Mouse (Mus musculus) liver, embryonic 11.5 days (tissue): ENCODE data around the gene Nkapl. TPM values are rescaled to one million over a fixed set of nuclear protein-coding genes. Genes with fewer than 3 reads are reported as not detected.

Source experiments
- ATAC-seq: fragments of 200-750 bp; cut with Nextera tagmentation; replicated peaks from 2 replicates; pipeline ENCODE4 v1.8.0; 2017; ENCODE audit warnings: moderate number of reproducible peaks, mild to moderate bottlenecking, moderate TSS enrichment, moderate library complexity; ENCODE audit not compliant: low FRiP score
- DNase-seq: peaks from one replicate; pipeline ENCODE4 v3.0.0-alpha.2; 2017; ENCODE audit warnings: low spot score
- H3K27ac ChIP-seq: fragments of 300-500 bp; sonication (generic); 2 replicates; pipeline ENCODE4 v1.5.1; 2014; ENCODE audit warnings: mild to moderate bottlenecking, low read depth, low read length, control low read depth
- H3K27me3 ChIP-seq: fragments of 300-500 bp; sonication (generic); replicated peaks from 2 replicates; pipeline ENCODE4 v1.6.1; 2014; ENCODE audit warnings: low read length, mixed read lengths; ENCODE audit not compliant: control insufficient read depth, insufficient read depth
- H3K36me3 ChIP-seq: fragments of 300-500 bp; sonication (generic); 2 replicates; pipeline ENCODE4 v1.6.1; 2014; ENCODE audit warnings: mild to moderate bottlenecking, low read length, moderate library complexity, mixed read lengths; ENCODE audit not compliant: control insufficient read depth, insufficient read depth
- H3K4me1 ChIP-seq: fragments of 300-500 bp; sonication (generic); replicated peaks from 2 replicates; pipeline ENCODE4 v1.6.1; 2014; ENCODE audit warnings: low read length, mixed read lengths; ENCODE audit not compliant: control insufficient read depth, insufficient read depth
- H3K4me2 ChIP-seq: fragments of 300-500 bp; sonication (generic); 2 replicates; pipeline ENCODE4 v1.6.1; 2014; ENCODE audit warnings: mild to moderate bottlenecking, control low read depth, moderate library complexity
- H3K4me3 ChIP-seq: fragments of 300-500 bp; sonication (generic); 2 replicates; pipeline ENCODE4 v1.5.1; 2014; ENCODE audit warnings: low read depth, low read length, control low read depth
- H3K9ac ChIP-seq: fragments of 300-500 bp; sonication (generic); 2 replicates; pipeline ENCODE4 v1.6.1; 2014; ENCODE audit warnings: low read depth, low read length, control low read depth
- H3K9me3 ChIP-seq: fragments of 300-500 bp; sonication (generic); 2 replicates; pipeline ENCODE4 v1.6.1; 2016; ENCODE audit warnings: low read length, inconsistent platforms, mixed read lengths; ENCODE audit not compliant: control insufficient read depth
- WGBS: fragments of 180-500 bp; shearing (Covaris S2); extraction: QIAGEN DNeasy Blood & Tissue Kit; methylation state at CpG from one replicate; pipeline ENCODE4 v1.1.7; 2014; 5-methylcytosine and 5-hydroxymethylcytosine counted together
- microRNA counts: library from miRNA; unstranded; fragments of <30 nt; microRNA quantifications from one replicate; lab custom pipeline; 2015
- microRNA-seq: library from miRNA; unstranded; fragments of <30 nt; microRNA quantifications from one replicate; pipeline ENCODE4, GENCODE M21; 2017; ENCODE audit warnings: borderline number of aligned reads
- polyA plus RNA-seq: library from polyadenylated mRNA; unstranded; fragments of >200 nt; fragmentation: Nextera tagmentation; extraction: Ambion mirVana; gene quantifications from 2 replicates; pipeline ENCODE4 v1.2.1, GENCODE M21; 2014

Gene Nkapl
- polyA plus RNA-seq, 1 experiment from 2014 or later: 1.1 TPM

DNA sequence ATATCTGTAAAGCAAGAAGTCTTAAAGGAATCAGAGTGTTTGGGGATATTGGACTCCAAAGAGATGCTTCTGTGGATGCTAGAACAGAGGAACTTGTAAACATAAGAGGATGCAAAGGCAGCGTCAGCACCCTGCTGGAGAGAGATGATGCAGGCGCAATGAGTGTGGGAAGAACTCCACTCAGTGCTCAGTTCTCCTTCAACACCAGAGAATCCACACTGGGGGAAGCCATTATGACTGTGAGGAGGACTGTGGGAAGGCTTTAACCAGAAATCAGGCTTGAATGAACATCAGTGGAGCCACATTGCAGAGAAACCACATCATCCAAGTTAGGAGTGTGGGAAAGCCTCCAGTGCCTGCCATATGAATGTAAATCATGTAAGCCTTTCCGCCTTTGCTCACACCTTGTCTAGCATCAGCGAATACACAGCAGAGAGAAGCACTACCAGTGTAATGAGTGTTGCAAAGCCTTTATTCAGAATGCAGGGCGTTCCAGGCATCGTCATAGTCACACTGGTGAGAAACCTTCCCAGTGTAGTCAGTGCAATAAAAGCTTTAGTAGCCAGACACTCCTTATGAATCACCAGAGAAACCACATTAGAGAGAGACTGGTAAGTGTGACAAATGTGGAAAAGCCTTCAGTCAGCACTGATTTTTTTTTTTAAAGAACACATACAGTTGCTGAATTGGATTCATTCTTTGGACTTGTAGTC, 50.9 kb downstream of the Nkapl start:
- Histone ChIP-seq H3K4me2 (no peak overlapping the region), H3K36me3 (no peaks in the 10 kb centered on the region), H3K9me3 (no peaks in the 10 kb centered on the region), H3K27ac (no peak overlapping the region), H3K4me1 (peaks cover 24% of the 10 kb centered on the region), H3K27me3 (no peaks in the 10 kb centered on the region), H3K9ac (no peak overlapping the region), H3K4me3 (no peak overlapping the region)
- no peak for DNase-seq
- ATAC-seq: no peak
- 79% methylated on average over 6 of the region's 6 CpGs for WGBS

MicroRNAs within 50 kb of the gene (microRNA counts, 519-probe panel; counts per million panel counts)
- not detected for microRNA mmu-miR-1896 (lab: Ali Mortazavi, UCI)

Small RNA genes within 50 kb of the gene (microRNA-seq; reads per million reads assigned to microRNA genes)
- not detected for gene Mir1896

Other genes starting within 250 kb of the Nkapl start
- not detected in 2 replicates for gene Gpx5, start 175.8 kb downstream of the Nkapl start, polyA plus RNA-seq
- gene Gpx6, start 156.4 kb downstream of the Nkapl start, polyA plus RNA-seq: not detected in 2 replicates
- not detected in 2 replicates for gene Olfr1367, start 121.6 kb downstream of the Nkapl start, polyA plus RNA-seq
- gene Zscan12, start 105.7 kb downstream of the Nkapl start, polyA plus RNA-seq: 10.2 and 12.0 TPM in 2 replicates
- gene Zkscan3, start 65.8 kb downstream of the Nkapl start, polyA plus RNA-seq: 49.7 and 53.4 TPM in 2 replicates
- gene Pgbd1, start 27.5 kb downstream of the Nkapl start, polyA plus RNA-seq: 2.4 and 2.8 TPM in 2 replicates
- 13.5 and 16.6 TPM in 2 replicates for gene Zscan26, start 14.8 kb downstream of the Nkapl start, polyA plus RNA-seq
- 0.90 and 1.1 TPM in 2 replicates for gene Zkscan4, start 10.4 kb upstream of the Nkapl start, polyA plus RNA-seq
- not detected in 2 replicates for gene Gm10065, start 10.9 kb upstream of the Nkapl start, polyA plus RNA-seq
- gene AK157302, start 26.7 kb upstream of the Nkapl start, polyA plus RNA-seq: 0.22 and 0.42 TPM in 2 replicates
- gene Gm11273, start 32.9 kb upstream of the Nkapl start, polyA plus RNA-seq: 7.2 and 7.8 TPM in 2 replicates
- gene Zkscan8, start 62.6 kb upstream of the Nkapl start, polyA plus RNA-seq: 5.1 and 5.7 TPM in 2 replicates
- 0.05 and 0.08 TPM in 2 replicates for gene Olfr1366, start 74.3 kb upstream of the Nkapl start, polyA plus RNA-seq
- not detected in 2 replicates for gene Olfr1535, start 91.4 kb upstream of the Nkapl start, polyA plus RNA-seq
- not detected in 2 replicates for gene Olfr1364, start 113.2 kb upstream of the Nkapl start, polyA plus RNA-seq
- not detected in 2 replicates for gene Olfr1362, start 145.5 kb upstream of the Nkapl start, polyA plus RNA-seq
- gene Olfr11, start 174.0 kb upstream of the Nkapl start, polyA plus RNA-seq: not detected in 2 replicates
- not detected in 2 replicates for gene Olfr1361, start 194.9 kb upstream of the Nkapl start, polyA plus RNA-seq
- not detected in 2 replicates for gene Olfr1360, start 208.9 kb upstream of the Nkapl start, polyA plus RNA-seq
- not detected in 2 replicates for gene Olfr1359, start 229.6 kb upstream of the Nkapl start, polyA plus RNA-seq
- gene Hist1h2bl, start 247.6 kb upstream of the Nkapl start, polyA plus RNA-seq: 1.1 and 1.6 TPM in 2 replicates
- 6.2 and 10.1 TPM in 2 replicates for gene Hist1h2ai, start 247.9 kb upstream of the Nkapl start, polyA plus RNA-seq
- gene Hist1h3h, start 249.2 kb upstream of the Nkapl start, polyA plus RNA-seq: 4.5 and 6.5 TPM in 2 replicates